Mouse (Mus musculus) liver, embryonic 13.5 days (tissue): ENCODE results near the gene Fam120a. TPM values are rescaled to one million over a fixed set of nuclear protein-coding genes. Genes with fewer than 3 reads are reported as not detected.

ENCODE experiments used
- ATAC-seq: fragments of 200-750 bp; cut with Nextera tagmentation; 2 replicates; pipeline ENCODE4 v1.8.0; 2017; ENCODE audit warnings: low read depth, mild to moderate bottlenecking, moderate number of reproducible peaks, moderate library complexity
- DNase-seq: peaks from one replicate; pipeline ENCODE4 v3.0.0; 2022
- H3K27ac ChIP-seq: fragments of 300-500 bp; sonication (generic); 2 replicates; pipeline ENCODE4 v1.5.1; 2015; ENCODE audit warnings: moderate library complexity, mild to moderate bottlenecking, inconsistent platforms
- H3K27me3 ChIP-seq: fragments of 300-500 bp; sonication (generic); 2 replicates; pipeline ENCODE4 v1.6.1; 2015; ENCODE audit warnings: mild to moderate bottlenecking, inconsistent platforms
- H3K36me3 ChIP-seq: fragments of 300-500 bp; sonication (generic); 2 replicates; pipeline ENCODE4 v1.6.1; 2015; ENCODE audit warnings: mild to moderate bottlenecking, inconsistent platforms
- H3K4me1 ChIP-seq: fragments of 300-500 bp; sonication (generic); replicated peaks from 2 replicates; pipeline ENCODE4 v1.6.1; 2015; ENCODE audit warnings: inconsistent platforms
- H3K4me2 ChIP-seq: fragments of 300-500 bp; sonication (generic); 2 replicates; pipeline ENCODE4 v1.6.1; 2015; ENCODE audit warnings: inconsistent platforms, mild to moderate bottlenecking, moderate library complexity
- H3K4me3 ChIP-seq: fragments of 300-500 bp; sonication (generic); replicated peaks from 2 replicates; pipeline ENCODE4 v1.5.1; 2015; ENCODE audit warnings: mild to moderate bottlenecking, inconsistent platforms
- H3K9ac ChIP-seq: fragments of 300-500 bp; sonication (generic); 2 replicates; pipeline ENCODE4 v1.6.1; 2015; ENCODE audit warnings: mild to moderate bottlenecking, inconsistent platforms
- H3K9me3 ChIP-seq: fragments of 300-500 bp; sonication (generic); replicated peaks from 2 replicates; pipeline ENCODE4 v1.6.1; 2016; ENCODE audit warnings: inconsistent platforms
- WGBS: fragments of 180-500 bp; shearing (Covaris S2); methylation state at CpG from one replicate; pipeline ENCODE4 v1.1.7; 2015; ENCODE audit not compliant: insufficient replicate concordance; 5-methylcytosine and 5-hydroxymethylcytosine counted together
- polyA plus RNA-seq: library from polyadenylated mRNA; unstranded; fragments of >200 nt; fragmentation: Nextera tagmentation; extraction: Ambion mirVana; gene quantifications from 2 replicates; pipeline ENCODE4 v1.2.1, GENCODE M21; 2015

The Fam120a gene
- polyA plus RNA-seq, 1 experiment from 2014 or later, result 16.6 TPM

GRCm38 (mm10) chr13:48934597-48934996 lies 33.2 kb downstream of the Fam120a start:
- H3K27me3 ChIP-seq, result no peaks in the 10 kb centered on the region
- WGBS, result 73% methylated on average over 6 of the region's 6 CpGs
- ATAC-seq, result no peak
- peaks cover 24% of the 10 kb centered on the region for H3K4me1 ChIP-seq
- no peaks in the 10 kb centered on the region for H3K9me3 ChIP-seq
- H3K36me3 ChIP-seq, result peaks cover 90% of the 10 kb centered on the region
- no peak overlapping the region for H3K4me3 ChIP-seq
- H3K9ac ChIP-seq, result no peak overlapping the region
- DNase-seq, result no peak
- no peak overlapping the region for H3K4me2 ChIP-seq
- no peak overlapping the region for H3K27ac ChIP-seq

DNA sequence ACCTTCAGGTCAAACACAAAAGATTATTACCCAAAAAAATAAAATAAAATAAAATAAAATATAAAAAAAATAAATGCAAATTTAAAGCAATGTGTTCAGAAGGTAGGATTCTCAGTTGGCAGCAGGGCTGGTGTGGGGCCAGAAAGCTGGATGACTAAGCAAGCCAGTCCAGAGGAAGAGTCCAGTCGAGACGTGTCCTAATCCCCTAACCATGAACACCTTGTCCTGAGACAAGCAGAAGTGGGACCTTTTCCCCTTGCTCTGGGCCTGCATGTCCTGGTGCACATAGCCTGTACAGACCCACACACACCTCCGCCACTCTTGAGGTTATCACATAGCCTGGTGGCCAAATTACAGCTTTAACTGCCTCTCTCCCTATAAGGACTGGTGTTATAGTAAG lies 35.1 kb downstream of the Fam120a start:
- 75% methylated on average over 3 of the region's 3 CpGs for WGBS
- peaks cover 94% of the 10 kb centered on the region for H3K36me3 ChIP-seq

GRCm38 (mm10) chr13:48931687-48932086 lies 36.1 kb downstream of the Fam120a start:
- no peaks in the 10 kb centered on the region for H3K9me3 ChIP-seq
- H3K4me3 ChIP-seq, result no peak overlapping the region
- no peak overlapping the region for H3K4me2 ChIP-seq
- no peak for DNase-seq
- H3K9ac ChIP-seq, result no peak overlapping the region
- peaks cover 24% of the 10 kb centered on the region for H3K4me1 ChIP-seq
- ATAC-seq, result no peak
- no peak overlapping the region for H3K27ac ChIP-seq
- H3K36me3 ChIP-seq, result peaks cover 95% of the 10 kb centered on the region
- H3K27me3 ChIP-seq, result no peaks in the 10 kb centered on the region

More for the DNA sequence above, 35.1 kb downstream of the Fam120a start:
- Histone ChIP-seq H3K27ac (no peak overlapping the region), H3K4me3 (no peak overlapping the region), H3K27me3 (no peaks in the 10 kb centered on the region), H3K9ac (no peak overlapping the region), H3K4me2 (no peak overlapping the region), H3K4me1 (peaks cover 24% of the 10 kb centered on the region), H3K9me3 (no peaks in the 10 kb centered on the region)
- DNase-seq, result no peak
- ATAC-seq, result no peak

- H3K27me3 ChIP-seq, result no peaks in the 10 kb centered on the region
- H3K36me3 ChIP-seq, result peaks cover 95% of the 10 kb centered on the region
- no peaks in the 10 kb centered on the region for H3K9me3 ChIP-seq
- ATAC-seq, result no peak
- no peak for DNase-seq
- no peak overlapping the region for H3K9ac ChIP-seq
- peaks cover 21% of the 10 kb centered on the region for H3K4me1 ChIP-seq
- 86% methylated on average over 5 of the region's 5 CpGs for WGBS
- no peak overlapping the region for H3K4me3 ChIP-seq
- no peak overlapping the region for H3K4me2 ChIP-seq
- H3K27ac ChIP-seq, result no peak overlapping the region
Observed at GRCm38 (mm10) chr13:48931232-48931631, 36.6 kb downstream of the Fam120a start.

DNA sequence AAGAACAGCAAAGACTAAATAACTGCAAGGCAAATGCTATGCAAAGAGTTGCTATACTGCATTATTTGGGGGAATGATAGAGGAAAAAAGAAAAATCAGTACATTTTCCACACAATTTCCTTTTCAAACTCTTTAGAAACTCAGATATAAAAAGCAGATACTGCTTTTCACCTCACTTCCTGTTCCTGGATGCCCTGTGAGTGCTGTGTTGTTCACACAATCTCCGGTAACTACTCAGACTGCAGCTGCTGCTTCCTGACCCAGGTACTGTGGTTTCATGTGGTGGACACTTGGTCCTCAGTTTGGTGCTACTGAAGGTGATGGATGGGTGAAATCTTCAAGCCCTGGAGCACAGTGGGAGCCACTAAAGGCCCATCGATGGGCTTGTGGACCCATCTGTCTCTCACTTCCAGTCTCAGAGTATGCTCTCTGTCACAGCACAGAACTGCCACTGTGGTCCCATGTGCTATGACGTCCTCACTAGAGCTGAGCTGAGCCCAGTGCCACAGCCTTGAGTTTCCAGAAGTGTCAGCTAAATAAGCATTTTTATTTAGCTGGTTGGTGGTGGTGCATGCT lies 38.2 kb downstream of the Fam120a start:
- no peak for DNase-seq
- H3K27me3 ChIP-seq, result no peaks in the 10 kb centered on the region
- H3K9me3 ChIP-seq, result no peaks in the 10 kb centered on the region
- H3K36me3 ChIP-seq, result peaks cover 86% of the 10 kb centered on the region
- H3K4me3 ChIP-seq, result no peak overlapping the region
- 82% methylated on average over 3 of the region's 3 CpGs for WGBS
- no peak overlapping the region for H3K4me2 ChIP-seq
- no peak for ATAC-seq
- H3K4me1 ChIP-seq, result peaks cover 19% of the 10 kb centered on the region
- no peak overlapping the region for H3K9ac ChIP-seq
- no peak overlapping the region for H3K27ac ChIP-seq

- no peak overlapping the region for H3K9ac ChIP-seq
- no peaks in the 10 kb centered on the region for H3K27me3 ChIP-seq
- 76% methylated on average over 2 of the region's 2 CpGs for WGBS
- H3K4me1 ChIP-seq, result peaks cover 6% of the 10 kb centered on the region; the same call in 1 of the 2 replicates
- ATAC-seq, result no peak
- no peak overlapping the region for H3K4me3 ChIP-seq
- H3K4me2 ChIP-seq, result no peak overlapping the region
- H3K36me3 ChIP-seq, result peaks cover 76% of the 10 kb centered on the region
- no peaks in the 10 kb centered on the region for H3K9me3 ChIP-seq
- no peak for DNase-seq
- peak overlapping the region; percentile 34; the same call in 1 of the 2 replicates for H3K27ac ChIP-seq
Observed at GRCm38 (mm10) chr13:48927609-48928008, 40.2 kb downstream of the Fam120a start.

GRCm38 (mm10) chr13:48922712-48923111 lies 45.1 kb downstream of the Fam120a start:
- no peak overlapping the region for H3K4me2 ChIP-seq
- no peak overlapping the region for H3K9ac ChIP-seq
- no peaks in the 10 kb centered on the region for H3K27me3 ChIP-seq
- H3K4me3 ChIP-seq, result no peak overlapping the region
- no peaks in the 10 kb centered on the region for H3K9me3 ChIP-seq
- H3K36me3 ChIP-seq, result peaks cover 72% of the 10 kb centered on the region
- 82% methylated on average over 2 of the region's 2 CpGs for WGBS
- peaks cover 16% of the 10 kb centered on the region; the same call in 1 of the 2 replicates for H3K4me1 ChIP-seq
- DNase-seq, result no peak
- ATAC-seq, result no peak
- H3K27ac ChIP-seq, result no peak overlapping the region

DNA sequence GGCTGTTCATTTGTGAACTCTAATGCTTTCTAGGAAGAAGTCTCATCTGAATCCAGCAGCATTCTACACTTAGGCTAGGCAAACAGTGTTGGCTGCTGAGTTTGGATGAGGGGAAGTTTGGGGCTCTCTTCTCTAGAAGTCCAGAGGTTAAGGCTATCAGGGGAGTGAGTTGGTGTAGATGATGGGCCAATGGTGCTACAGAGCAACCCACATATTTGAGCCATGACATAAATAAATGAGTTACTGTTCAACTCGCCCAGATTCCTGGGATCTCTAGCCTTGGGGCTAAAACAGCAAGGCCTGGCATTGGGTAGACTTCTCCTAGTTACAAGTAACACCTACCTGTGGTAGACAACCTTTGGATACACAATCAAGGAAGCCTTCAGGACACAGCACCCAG lies 46.6 kb downstream of the Fam120a start:
- ATAC-seq (no peak), DNase-seq (no peak)
- Histone ChIP-seq H3K4me3 (no peak overlapping the region), H3K4me2 (no peak overlapping the region), H3K9ac (no peak overlapping the region), H3K36me3 (peaks cover 71% of the 10 kb centered on the region), H3K4me1 (peaks cover 16% of the 10 kb centered on the region; the same call in 1 of the 2 replicates), H3K9me3 (no peaks in the 10 kb centered on the region), H3K27ac (no peak overlapping the region), H3K27me3 (no peaks in the 10 kb centered on the region)
- 55% methylated on average over 1 of the region's 1 CpGs for WGBS

GRCm38 (mm10) chr13:48919756-48920415 lies 47.9 kb downstream of the Fam120a start:
- no peaks in the 10 kb centered on the region for H3K9me3 ChIP-seq
- peaks cover 81% of the 10 kb centered on the region for H3K36me3 ChIP-seq
- H3K27ac ChIP-seq, result no peak overlapping the region
- WGBS, result 71% methylated on average over 7 of the region's 7 CpGs
- no peak overlapping the region for H3K4me2 ChIP-seq
- no peaks in the 10 kb centered on the region for H3K27me3 ChIP-seq
- H3K4me1 ChIP-seq, result peaks cover 16% of the 10 kb centered on the region; the same call in 1 of the 2 replicates
- H3K4me3 ChIP-seq, result no peak overlapping the region
- ATAC-seq (no peak), DNase-seq (no peak)
- no peak overlapping the region for H3K9ac ChIP-seq

DNA sequence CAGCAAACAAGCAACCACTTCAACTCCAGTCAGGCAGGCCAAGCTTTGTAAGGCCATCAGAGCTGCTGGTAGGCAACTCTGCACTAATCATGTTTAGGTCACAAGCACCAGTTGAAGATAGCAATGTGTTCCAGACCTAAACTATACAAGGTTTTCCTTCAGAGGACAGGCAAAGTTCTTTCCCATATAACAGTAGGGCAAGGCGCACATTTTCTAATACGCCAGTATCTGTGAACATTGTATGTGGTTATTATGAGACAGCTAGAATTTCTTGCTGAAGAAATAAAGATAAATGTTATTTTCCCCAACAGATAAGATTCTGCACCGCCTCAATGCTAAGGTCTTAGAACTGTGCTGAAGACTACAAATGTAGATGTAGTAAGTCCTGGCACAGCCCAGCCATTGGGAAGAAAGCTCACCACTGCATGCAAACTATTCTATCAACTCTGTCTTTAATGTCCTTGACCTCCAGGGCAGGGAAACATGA lies 50.7 kb downstream of the Fam120a start:
- DNase-seq, result no peak
- no peaks in the 10 kb centered on the region for H3K27me3 ChIP-seq

GRCm38 (mm10) chr13:48913680-48914079 lies 54.1 kb downstream of the Fam120a start:
- no peaks in the 10 kb centered on the region for H3K4me1 ChIP-seq
- H3K36me3 ChIP-seq, result peaks cover 86% of the 10 kb centered on the region
- 85% methylated on average over 1 of the region's 1 CpGs for WGBS
- no peak overlapping the region for H3K27ac ChIP-seq
- H3K4me3 ChIP-seq, result no peak overlapping the region
- no peaks in the 10 kb centered on the region for H3K27me3 ChIP-seq
- H3K4me2 ChIP-seq, result no peak overlapping the region
- H3K9me3 ChIP-seq, result no peaks in the 10 kb centered on the region
- ATAC-seq (no peak), DNase-seq (no peak)
- no peak overlapping the region for H3K9ac ChIP-seq

More for the DNA sequence above, 50.7 kb downstream of the Fam120a start:
- Histone ChIP-seq H3K27ac (no peak overlapping the region), H3K4me2 (no peak overlapping the region), H3K4me1 (0 out of 2 replicates have a peak, but pooled peaks cover 10% of the 10 kb centered on the region), H3K4me3 (no peak overlapping the region), H3K9me3 (no peaks in the 10 kb centered on the region), H3K9ac (no peak overlapping the region), H3K36me3 (peaks cover 90% of the 10 kb centered on the region)
- WGBS, result 78% methylated on average over 3 of the region's 3 CpGs
- ATAC-seq, result no peak

- Histone ChIP-seq H3K9me3 (no peaks in the 10 kb centered on the region), H3K36me3 (peaks cover 89% of the 10 kb centered on the region), H3K4me2 (no peak overlapping the region), H3K4me1 (no peaks in the 10 kb centered on the region), H3K4me3 (no peak overlapping the region), H3K27ac (no peak overlapping the region), H3K9ac (no peak overlapping the region), H3K27me3 (no peaks in the 10 kb centered on the region)
- DNase-seq (no peak), ATAC-seq (no peak)
- 82% methylated on average over 3 of the region's 3 CpGs for WGBS
Observed at GRCm38 (mm10) chr13:48913141-48913540, 54.7 kb downstream of the Fam120a start.
